Mouse (Mus musculus): Measurements from ENCODE around the gene Bcdin3d. TPM values are rescaled to one million over a fixed set of nuclear protein-coding genes. Genes with fewer than 3 reads are reported as not detected.
"Not testable (repeated sequence)": the region's sequence is repeated elsewhere in the genome, so short reads cannot be mapped to it uniquely, and the experiment has no call there.

Bcdin3d gene
- polyA plus RNA-seq, 1 experiment from 2014 or later = 18.1 TPM

DNA sequence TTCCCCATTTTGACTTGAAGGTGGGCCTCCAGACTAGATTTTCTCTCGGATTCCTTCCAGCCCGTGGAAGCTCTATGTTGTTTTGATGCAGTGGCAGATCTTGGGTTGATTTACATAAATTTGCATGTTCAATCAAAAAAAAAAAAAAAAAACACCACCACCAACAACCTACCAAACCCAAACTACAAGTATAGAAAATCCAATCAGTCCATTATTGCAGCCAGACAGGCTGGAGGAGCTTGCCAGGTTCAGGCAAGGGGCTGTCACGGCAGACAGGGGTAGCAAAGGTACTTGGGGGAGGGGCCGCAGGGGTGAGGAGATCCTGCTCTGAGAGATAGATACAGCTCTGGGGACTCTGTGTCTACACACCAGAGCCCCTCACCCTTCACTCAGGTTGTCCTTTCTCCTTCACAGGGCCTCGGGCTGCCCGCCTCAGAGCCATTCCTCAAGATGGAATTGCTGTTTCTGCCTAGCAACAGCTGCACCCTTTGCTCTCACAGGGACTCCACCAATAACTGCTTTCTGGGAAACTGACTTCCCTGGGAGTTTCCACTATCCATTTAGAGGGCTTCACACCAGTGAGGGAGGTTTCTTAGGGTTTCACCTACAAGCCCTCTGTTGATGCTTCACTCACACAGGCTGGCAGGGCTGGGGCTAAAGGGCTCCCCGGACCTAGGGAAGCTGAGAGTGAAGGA lies 19.8 kb downstream of the Bcdin3d start:
- Histone ChIP-seq H3K27me3 (ENCODE audit: control insufficient read depth, insufficient read depth, low read length) (no peaks in the 10 kb centered on the region), H3K4me1 (ENCODE audit: control insufficient read depth, insufficient read depth, low read length) (peaks cover 17% of the 10 kb centered on the region), H3K9ac (ENCODE audit: low read length) (no peak overlapping the region), H3K9me3 (ENCODE audit: control insufficient read depth, low read length) (no peaks in the 10 kb centered on the region), H3K4me2 (ENCODE audit: low read depth) (no peak overlapping the region), H3K4me3 (ENCODE audit: low read depth, low read length) (no peak overlapping the region), H3K27ac (ENCODE audit: low read depth, low read length) (no peak overlapping the region), H3K36me3 (ENCODE audit: control insufficient read depth, insufficient read depth, low read length) (peaks cover 2% of the 10 kb centered on the region; the same call in 1 of the 2 replicates)
- no peak for DNase-seq (ENCODE audit: low spot score)
- 87% methylated on average over 7 of the region's 7 CpGs for WGBS
- ATAC-seq (ENCODE audit: insufficient read depth, low FRiP score, low TSS enrichment) = no peak

GRCm38 (mm10) chr15:99453153-99453900 lies 21.2 kb downstream of the Bcdin3d start:
- Histone ChIP-seq H3K4me2 (ENCODE audit: low read depth) (no peak overlapping the region), H3K9me3 (ENCODE audit: control insufficient read depth, low read length) (no peaks in the 10 kb centered on the region), H3K27me3 (ENCODE audit: control insufficient read depth, insufficient read depth, low read length) (no peaks in the 10 kb centered on the region), H3K36me3 (ENCODE audit: control insufficient read depth, insufficient read depth, low read length) (peaks cover 2% of the 10 kb centered on the region; the same call in 1 of the 2 replicates), H3K27ac (ENCODE audit: low read depth, low read length) (no peak overlapping the region), H3K9ac (ENCODE audit: low read length) (no peak overlapping the region), H3K4me3 (ENCODE audit: low read depth, low read length) (no peak overlapping the region), H3K4me1 (ENCODE audit: control insufficient read depth, insufficient read depth, low read length) (peaks cover 16% of the 10 kb centered on the region)
- ATAC-seq (ENCODE audit: insufficient read depth, low FRiP score, low TSS enrichment) (no peak), DNase-seq (ENCODE audit: low spot score) (no peak)
- 78% methylated on average over 11 of the region's 11 CpGs for WGBS

- Histone ChIP-seq H3K27me3 (ENCODE audit: control insufficient read depth, insufficient read depth, low read length) (no peaks in the 10 kb centered on the region), H3K36me3 (ENCODE audit: control insufficient read depth, insufficient read depth, low read length) (peaks cover 2% of the 10 kb centered on the region; the same call in 1 of the 2 replicates), H3K9ac (ENCODE audit: low read length) (no peak overlapping the region), H3K27ac (ENCODE audit: low read depth, low read length) (no peak overlapping the region), H3K4me2 (ENCODE audit: low read depth) (no peak overlapping the region), H3K9me3 (ENCODE audit: control insufficient read depth, low read length) (no peaks in the 10 kb centered on the region), H3K4me1 (ENCODE audit: control insufficient read depth, insufficient read depth, low read length) (no peaks in the 10 kb centered on the region; the same call in 1 of the 2 replicates), H3K4me3 (ENCODE audit: low read depth, low read length) (no peak overlapping the region)
- ATAC-seq (ENCODE audit: insufficient read depth, low FRiP score, low TSS enrichment) (no peak), DNase-seq (ENCODE audit: low spot score) (no peak)
- 85% methylated on average over 8 of the region's 8 CpGs for WGBS
These were observed 24.7 kb downstream of the Bcdin3d start for GRCm38 (mm10) chr15:99449751-99450280.

GRCm38 (mm10) chr15:99449131-99449750 lies 25.3 kb downstream of the Bcdin3d start:
- no peak overlapping the region for H3K4me2 ChIP-seq (ENCODE audit: low read depth)
- DNase-seq (ENCODE audit: low spot score) = no peak
- no peaks in the 10 kb centered on the region for H3K9me3 ChIP-seq (ENCODE audit: control insufficient read depth, low read length)
- H3K4me1 ChIP-seq (ENCODE audit: control insufficient read depth, insufficient read depth, low read length) = no peaks in the 10 kb centered on the region; the same call in 1 of the 2 replicates
- no peak for ATAC-seq (ENCODE audit: insufficient read depth, low FRiP score, low TSS enrichment)
- H3K27ac ChIP-seq (ENCODE audit: low read depth, low read length) = no peak overlapping the region
- no peak overlapping the region for H3K4me3 ChIP-seq (ENCODE audit: low read depth, low read length)
- H3K9ac ChIP-seq (ENCODE audit: low read length) = no peak overlapping the region
- 76% methylated on average over 9 of the region's 9 CpGs for WGBS
- H3K36me3 ChIP-seq (ENCODE audit: control insufficient read depth, insufficient read depth, low read length) = peaks cover 2% of the 10 kb centered on the region; the same call in 1 of the 2 replicates
- H3K27me3 ChIP-seq (ENCODE audit: control insufficient read depth, insufficient read depth, low read length) = no peaks in the 10 kb centered on the region

DNA sequence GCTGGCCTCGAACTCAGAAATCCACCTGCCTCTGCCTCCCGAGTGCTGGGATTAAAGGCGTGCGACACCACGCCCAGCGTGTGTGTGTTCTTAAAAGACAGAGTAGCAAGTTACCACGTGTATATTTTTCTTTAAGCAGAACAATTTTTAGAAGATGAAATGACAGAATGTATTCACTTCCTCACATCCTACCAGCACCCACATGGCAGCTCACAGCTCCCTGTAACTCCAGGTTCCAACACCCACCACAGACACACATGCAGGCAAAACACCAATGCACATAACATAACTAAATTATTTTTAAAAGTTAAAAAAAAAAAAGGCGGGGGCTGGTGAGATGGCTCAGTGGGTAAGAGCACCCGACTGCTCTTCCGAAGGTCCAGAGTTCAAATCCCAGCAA lies 28.4 kb downstream of the Bcdin3d start:
- not testable (repeated sequence) for H3K27me3 ChIP-seq (ENCODE audit: control insufficient read depth, insufficient read depth, low read length); H3K9ac ChIP-seq (ENCODE audit: low read length); H3K36me3 ChIP-seq (ENCODE audit: control insufficient read depth, insufficient read depth, low read length); H3K4me2 ChIP-seq (ENCODE audit: low read depth); DNase-seq (ENCODE audit: low spot score); H3K27ac ChIP-seq (ENCODE audit: low read depth, low read length); H3K4me3 ChIP-seq (ENCODE audit: low read depth, low read length); H3K9me3 ChIP-seq (ENCODE audit: control insufficient read depth, low read length); H3K4me1 ChIP-seq (ENCODE audit: control insufficient read depth, insufficient read depth, low read length); ATAC-seq (ENCODE audit: insufficient read depth, low FRiP score, low TSS enrichment)
- WGBS = 88% methylated on average over 10 of the region's 10 CpGs

DNA sequence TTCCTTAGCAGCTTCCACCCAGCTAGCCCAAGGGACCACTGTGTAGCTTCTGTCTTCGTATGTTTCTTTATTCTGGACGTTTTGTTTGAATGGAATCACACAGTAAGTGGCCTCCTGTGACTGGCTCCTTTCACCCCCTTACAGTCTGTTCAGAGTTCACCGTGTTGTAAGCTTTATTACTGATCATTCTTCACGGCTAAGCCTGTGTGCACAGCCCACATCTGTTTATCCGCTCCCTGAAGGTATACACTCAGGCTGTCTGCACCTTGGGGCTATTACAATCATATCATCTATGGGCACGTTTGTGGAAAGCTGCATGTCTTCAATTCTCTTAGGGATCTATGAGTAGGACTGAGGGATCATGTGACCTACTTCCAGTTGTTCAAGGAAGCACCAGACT lies 29.0 kb downstream of the Bcdin3d start:
- no peak overlapping the region for H3K9ac ChIP-seq (ENCODE audit: low read length)
- H3K9me3 ChIP-seq (ENCODE audit: control insufficient read depth, low read length) = no peaks in the 10 kb centered on the region
- H3K36me3 ChIP-seq (ENCODE audit: control insufficient read depth, insufficient read depth, low read length) = no peaks in the 10 kb centered on the region
- no peak for ATAC-seq (ENCODE audit: insufficient read depth, low FRiP score, low TSS enrichment)
- H3K4me1 ChIP-seq (ENCODE audit: control insufficient read depth, insufficient read depth, low read length) = peaks cover 5% of the 10 kb centered on the region
- 67% methylated on average over 6 of the region's 6 CpGs for WGBS
- no peak for DNase-seq (ENCODE audit: low spot score)
- H3K27me3 ChIP-seq (ENCODE audit: control insufficient read depth, insufficient read depth, low read length) = no peaks in the 10 kb centered on the region
- H3K4me2 ChIP-seq (ENCODE audit: low read depth) = no peak overlapping the region
- H3K27ac ChIP-seq (ENCODE audit: low read depth, low read length) = no peak overlapping the region
- no peak overlapping the region for H3K4me3 ChIP-seq (ENCODE audit: low read depth, low read length)

GRCm38 (mm10) chr15:99442358-99442757 lies 32.2 kb downstream of the Bcdin3d start:
- Histone ChIP-seq H3K27ac (ENCODE audit: low read depth, low read length) (no peak overlapping the region), H3K9ac (ENCODE audit: low read length) (no peak overlapping the region), H3K4me1 (ENCODE audit: control insufficient read depth, insufficient read depth, low read length) (peaks cover 19% of the 10 kb centered on the region), H3K4me2 (ENCODE audit: low read depth) (no peak overlapping the region), H3K9me3 (ENCODE audit: control insufficient read depth, low read length) (no peaks in the 10 kb centered on the region), H3K36me3 (ENCODE audit: control insufficient read depth, insufficient read depth, low read length) (no peaks in the 10 kb centered on the region; the same call in 1 of the 2 replicates), H3K27me3 (ENCODE audit: control insufficient read depth, insufficient read depth, low read length) (no peaks in the 10 kb centered on the region), H3K4me3 (ENCODE audit: low read depth, low read length) (no peak overlapping the region)
- no peak for DNase-seq (ENCODE audit: low spot score)
- ATAC-seq (ENCODE audit: insufficient read depth, low FRiP score, low TSS enrichment) = no peak
- 65% methylated on average over 7 of the region's 7 CpGs for WGBS

DNA sequence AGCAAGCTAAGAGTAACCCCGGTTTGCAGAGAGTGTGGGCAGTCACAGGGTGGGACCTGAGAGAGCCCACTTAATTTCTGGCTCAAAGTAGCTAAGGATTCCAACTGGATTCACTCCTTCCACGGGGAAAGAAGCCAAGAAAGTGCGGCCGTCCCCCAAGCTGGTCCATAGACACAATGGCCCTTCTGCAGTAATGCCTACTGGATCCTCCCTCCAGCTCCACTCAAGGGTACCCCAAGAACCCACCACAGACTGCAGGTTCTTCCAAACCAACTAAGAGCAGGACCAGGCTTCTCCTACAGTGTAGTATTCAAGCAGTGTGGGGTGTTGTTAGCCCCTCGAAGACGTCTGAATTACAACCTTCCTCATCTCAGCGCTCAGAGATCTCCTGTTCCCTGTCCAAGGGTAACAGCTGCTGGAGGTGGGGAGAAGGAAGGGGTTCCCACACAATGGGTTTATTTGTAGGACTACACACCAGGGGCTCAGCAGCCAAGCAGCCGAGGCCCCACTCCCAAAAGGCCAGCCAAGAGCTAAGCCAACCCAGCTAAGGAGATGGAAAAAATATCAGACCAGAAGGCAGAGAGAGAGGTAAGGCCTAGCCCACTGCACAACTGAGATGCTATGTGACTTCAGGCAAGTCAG lies 33.6 kb downstream of the Bcdin3d start:
- 61% methylated on average over 8 of the region's 8 CpGs for WGBS
- Histone ChIP-seq H3K27ac (ENCODE audit: low read depth, low read length) (peak overlapping the region; percentile 51; the same call in 1 of the 2 replicates), H3K9ac (ENCODE audit: low read length) (peak overlapping the region; percentile 2; the same call in 1 of the 2 replicates)

More for the DNA sequence above, 33.6 kb downstream of the Bcdin3d start:
- no peaks in the 10 kb centered on the region for H3K27me3 ChIP-seq (ENCODE audit: control insufficient read depth, insufficient read depth, low read length)
- ATAC-seq (ENCODE audit: insufficient read depth, low FRiP score, low TSS enrichment) (no peak), DNase-seq (ENCODE audit: low spot score) (no peak)
- no peaks in the 10 kb centered on the region; the same call in 1 of the 2 replicates for H3K36me3 ChIP-seq (ENCODE audit: control insufficient read depth, insufficient read depth, low read length)
- no peaks in the 10 kb centered on the region for H3K9me3 ChIP-seq (ENCODE audit: control insufficient read depth, low read length)
- no peak overlapping the region for H3K4me2 ChIP-seq (ENCODE audit: low read depth)
- peaks cover 21% of the 10 kb centered on the region for H3K4me1 ChIP-seq (ENCODE audit: control insufficient read depth, insufficient read depth, low read length)
- H3K4me3 ChIP-seq (ENCODE audit: low read depth, low read length) = no peak overlapping the region
